Mouse (Mus musculus) layer of hippocampus, postnatal 14 days (tissue): ENCODE data around the gene Sh3bp4. TPM values are rescaled to one million over a fixed set of nuclear protein-coding genes. Genes with fewer than 3 reads are reported as not detected.

Source experiments
- DNase-seq, 2 experiments: peaks; one replicate each; pipeline ENCODE4 v3.0.0; 2021 to 2022; ENCODE audit warnings: low spot score in 2 of 2, mixed read lengths in 1 of 2
- total RNA-seq, 2 experiments: library from RNA; stranded (reverse); gene quantifications; 2 replicates each; pipeline ENCODE4 v1.2.3; 2021

Gene Sh3bp4
- total RNA-seq, 2 experiments from 2014 or later, result 40.1 to 42.1 TPM

DNA sequence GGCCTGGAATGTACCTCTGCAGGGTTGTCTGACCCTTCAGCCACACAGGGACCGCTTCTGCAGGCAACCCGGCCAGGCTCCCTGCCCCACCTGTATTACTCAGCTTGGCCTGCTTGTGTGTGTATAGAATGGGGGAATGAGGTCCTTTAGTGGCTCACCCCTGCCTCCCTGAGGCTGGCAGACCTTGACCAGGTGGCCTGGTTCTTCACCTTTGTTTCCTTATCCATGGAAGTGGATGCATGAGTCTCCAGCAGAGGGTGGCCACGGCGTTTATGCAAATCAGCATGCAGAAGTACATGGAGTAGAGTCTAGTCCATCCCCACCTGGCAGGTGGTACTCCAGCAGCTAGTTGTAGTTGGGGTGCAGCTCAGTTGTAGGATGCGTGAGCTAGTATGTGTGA is 48.6 kb downstream of the Sh3bp4 start:
- DNase-seq, result no peak

GRCm38 (mm10) chr1:89120290-89120689 is 50.1 kb downstream of the Sh3bp4 start:
- DNase-seq, result no peak

DNA sequence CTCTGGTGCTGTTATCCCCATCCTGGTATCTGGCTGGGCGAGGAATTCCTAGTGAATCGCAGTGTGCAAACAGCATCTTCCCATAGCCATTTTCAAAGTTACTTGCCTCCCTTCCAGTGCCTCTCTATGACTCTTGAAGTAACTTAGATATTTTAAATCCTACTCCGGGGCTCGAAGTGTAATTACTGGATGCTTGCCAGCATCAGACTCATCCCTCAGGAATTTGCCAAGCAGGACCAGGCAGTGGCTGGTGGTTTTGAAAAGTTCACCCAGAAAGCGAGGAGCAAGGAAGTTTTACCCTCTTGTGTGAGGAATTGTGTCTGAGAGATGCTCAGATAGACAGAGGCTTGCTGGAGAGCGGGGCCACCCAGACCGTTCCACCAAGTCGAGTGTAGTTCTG is 51.3 kb downstream of the Sh3bp4 start:
- DNase-seq, result no peak

DNA sequence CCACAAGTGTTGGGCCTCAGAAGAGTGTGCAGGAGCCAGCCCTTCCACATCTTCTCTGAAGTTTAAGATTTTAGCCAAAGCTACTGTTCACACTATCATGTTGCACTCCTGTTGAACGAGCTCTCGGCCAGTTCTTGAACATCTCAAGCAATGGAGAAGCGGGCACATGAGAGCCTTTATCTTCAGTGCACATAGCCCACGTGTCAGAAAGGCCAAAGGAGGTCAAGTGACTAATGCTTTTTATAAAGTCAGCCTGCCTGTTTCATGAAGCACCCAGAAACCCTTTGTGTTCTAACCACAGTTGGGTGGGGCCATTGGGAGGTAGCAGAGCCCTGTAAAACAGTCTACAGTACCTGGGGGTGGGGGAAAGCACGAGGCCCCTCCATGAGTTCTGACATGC is 52.2 kb downstream of the Sh3bp4 start:
- no peak for DNase-seq

DNA sequence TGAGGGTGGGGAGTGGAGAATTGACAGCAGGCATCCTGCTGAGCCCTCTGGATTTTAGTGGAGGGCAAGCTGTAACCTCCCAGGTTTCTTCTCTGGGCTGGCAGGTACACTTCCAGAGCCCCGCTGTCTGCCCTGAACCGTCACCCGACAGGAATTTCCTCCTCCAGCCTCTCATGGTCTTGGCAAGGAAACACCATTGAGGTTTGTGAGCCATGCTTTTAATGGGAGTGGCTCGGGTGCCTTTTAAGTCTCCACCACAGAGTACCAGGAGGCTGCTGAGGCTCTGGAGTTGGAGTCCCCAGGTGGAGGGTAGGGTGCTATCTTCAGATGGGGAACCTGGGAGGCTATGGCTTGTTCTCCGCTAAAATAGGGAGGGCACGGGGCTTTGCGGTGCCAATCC is 53.9 kb downstream of the Sh3bp4 start:
- DNase-seq, result no peak

- no peak for DNase-seq
These were observed 56.9 kb downstream of the Sh3bp4 start for GRCm38 (mm10) chr1:89127163-89127562.

GRCm38 (mm10) chr1:89130429-89130828 is 60.2 kb downstream of the Sh3bp4 start:
- DNase-seq, result peak in 1 of 2 experiments; percentile 31

DNA sequence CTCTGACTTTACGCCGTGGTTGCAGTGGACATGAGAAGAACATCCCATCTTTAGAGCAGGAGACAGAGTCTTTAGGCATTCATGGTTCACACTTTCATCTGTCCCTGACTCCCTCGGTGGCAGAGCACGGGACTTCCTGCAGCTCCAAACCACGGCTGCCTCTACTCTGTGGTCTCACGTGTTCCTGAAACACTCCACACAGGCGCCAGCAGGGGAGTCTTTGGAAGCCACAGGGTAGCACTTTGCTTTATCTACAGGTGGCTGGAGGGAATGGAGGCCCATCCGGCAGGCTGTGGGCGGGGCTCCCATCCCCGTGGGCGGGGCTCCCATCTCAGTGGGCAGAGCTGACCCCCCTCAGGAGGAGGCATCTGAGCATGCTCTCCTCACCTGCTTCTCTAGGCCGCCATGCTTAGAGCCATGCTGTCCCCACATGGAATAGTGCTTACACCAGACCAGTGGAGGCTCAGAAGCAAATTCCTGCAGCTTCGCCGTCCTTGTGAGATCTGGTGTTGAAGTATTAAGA is 60.9 kb downstream of the Sh3bp4 start:
- no peak for DNase-seq

GRCm38 (mm10) chr1:89131707-89132106 is 61.5 kb downstream of the Sh3bp4 start:
- peak; percentile 41 to 44 for DNase-seq

DNA sequence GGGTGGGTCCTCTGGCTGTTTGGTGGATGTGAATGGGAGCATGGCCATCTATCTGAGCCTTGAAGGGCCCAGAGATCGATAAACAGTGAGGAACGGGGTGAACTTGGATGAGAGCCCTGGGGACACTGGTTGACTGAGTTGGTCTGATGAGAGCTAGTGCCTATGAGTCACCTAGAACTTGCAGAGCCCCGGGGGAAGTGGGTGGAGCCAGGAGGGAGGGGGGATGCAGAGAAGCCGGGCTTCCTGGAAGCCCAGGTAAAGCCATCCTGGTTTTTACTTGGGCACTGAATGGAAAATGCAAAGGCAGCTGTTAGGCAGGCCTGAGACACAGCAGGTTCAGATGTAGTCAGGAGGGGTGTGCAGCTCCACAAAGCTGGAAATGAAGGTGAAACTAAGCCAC is 63.1 kb downstream of the Sh3bp4 start:
- no peak for DNase-seq

GRCm38 (mm10) chr1:89133717-89134116 is 63.5 kb downstream of the Sh3bp4 start:
- DNase-seq, result no peak

DNA sequence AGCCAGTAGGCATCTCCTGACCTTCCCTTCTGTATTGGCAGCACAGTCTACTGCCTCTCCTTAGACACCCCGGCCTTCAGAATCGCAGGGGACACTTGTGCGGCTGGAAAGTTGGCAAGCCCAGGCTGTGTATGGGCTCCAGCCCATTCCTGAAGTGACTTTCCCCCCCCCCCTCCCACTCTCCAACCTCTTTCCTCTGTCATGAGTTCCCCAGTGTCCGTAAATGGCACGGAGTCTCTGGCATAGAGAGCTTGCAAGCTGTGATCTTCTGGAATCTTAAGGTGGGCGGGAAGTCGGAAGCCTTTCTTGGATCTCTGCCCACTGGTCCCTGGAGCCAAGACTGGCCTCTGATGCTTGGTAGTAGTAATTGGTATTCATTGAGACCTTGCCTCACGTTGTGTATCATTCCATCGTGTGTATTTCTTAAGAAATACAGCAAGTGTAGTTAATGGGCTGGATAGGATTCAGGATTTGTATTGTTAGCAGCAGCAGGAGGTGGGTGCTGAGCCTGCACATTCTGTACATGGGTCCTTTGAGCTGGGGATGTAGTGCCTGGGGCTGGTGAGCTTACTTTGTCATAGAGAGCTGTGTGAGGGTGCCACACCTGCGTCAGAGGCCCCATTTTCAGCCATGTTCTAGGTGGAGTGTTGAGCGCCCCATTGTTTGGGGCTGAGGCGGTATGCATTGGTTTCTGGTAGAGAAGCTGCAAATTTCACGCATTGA is 66.0 kb downstream of the Sh3bp4 start:
- peak; percentile 52 to 62 for DNase-seq

GRCm38 (mm10) chr1:89137086-89137816 is 67.0 kb downstream of the Sh3bp4 start:
- DNase-seq, result peak in 1 of 2 experiments; percentile 66

- DNase-seq, result peak; percentile 34 to 70
These were observed 68.1 kb downstream of the Sh3bp4 start for GRCm38 (mm10) chr1:89138316-89138715.

DNA sequence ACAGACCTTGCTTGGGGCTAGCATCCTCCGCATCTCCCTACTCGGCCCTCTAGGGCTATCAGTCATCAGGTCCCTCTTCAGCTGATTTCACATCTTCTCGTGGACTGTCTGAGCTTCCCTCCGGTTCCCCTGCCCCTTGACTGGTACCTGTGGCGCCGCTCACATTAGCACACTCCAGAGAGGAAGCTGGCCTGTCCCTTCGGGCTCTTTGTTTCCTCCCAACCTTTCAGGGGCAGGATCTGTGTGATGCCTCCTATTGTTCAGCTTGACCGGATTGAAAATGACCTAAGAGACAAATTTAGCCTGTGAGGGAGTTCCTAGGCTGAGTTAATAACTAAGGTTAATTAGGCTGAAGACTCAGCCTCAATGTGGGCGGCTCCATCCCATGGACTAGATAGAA is 69.9 kb downstream of the Sh3bp4 start:
- DNase-seq, result no peak

GRCm38 (mm10) chr1:89151071-89151470 is 80.9 kb downstream of the Sh3bp4 start:
- DNase-seq, result no peak

GRCm38 (mm10) chr1:89152576-89152975 is 82.4 kb downstream of the Sh3bp4 start:
- DNase-seq, result no peak

GRCm38 (mm10) chr1:89153203-89153602 is 83.0 kb downstream of the Sh3bp4 start:
- DNase-seq, result no peak

DNA sequence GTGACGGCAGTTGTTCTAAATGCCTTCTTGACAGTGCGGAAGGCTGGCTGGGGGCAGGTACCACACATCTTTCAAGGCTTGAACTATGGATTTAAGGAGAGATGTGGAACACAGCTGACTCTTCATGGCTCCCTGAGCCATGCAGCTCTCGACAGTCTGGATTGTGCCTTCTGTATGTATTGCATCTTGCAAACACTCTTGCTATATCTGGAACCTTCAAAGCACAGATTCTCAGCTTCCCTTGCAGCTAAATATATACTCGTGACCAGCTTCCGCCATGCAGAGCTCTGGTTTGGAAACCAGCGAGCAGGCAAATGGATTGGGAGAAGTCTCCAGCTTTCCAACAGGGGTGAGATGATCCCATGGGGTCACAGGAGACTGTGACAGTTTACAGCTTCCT is 93.3 kb downstream of the Sh3bp4 start:
- no peak for DNase-seq

GRCm38 (mm10) chr1:89164281-89164680 is 94.1 kb downstream of the Sh3bp4 start:
- no peak for DNase-seq

DNA sequence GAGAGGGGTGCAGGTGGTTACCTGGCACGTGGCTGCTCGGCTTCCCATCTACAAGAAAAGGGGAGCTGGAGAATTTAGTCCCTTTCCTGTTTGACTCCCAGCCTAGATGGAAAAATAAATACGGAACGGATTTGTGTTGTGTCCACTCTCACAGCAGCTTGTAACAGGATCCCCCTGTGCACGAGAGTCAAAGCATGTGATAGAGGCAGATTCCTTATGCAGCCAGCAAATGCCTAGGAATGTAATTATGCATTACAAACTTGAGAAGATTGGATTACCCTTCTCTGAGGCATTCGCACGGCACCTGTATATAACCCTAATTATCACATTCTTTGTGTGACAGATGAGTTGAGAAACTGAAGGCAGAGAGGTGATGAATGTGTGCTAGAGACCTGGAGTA is 94.5 kb downstream of the Sh3bp4 start:
- DNase-seq, result no peak

GRCm38 (mm10) chr1:89166814-89167249 is 96.6 kb downstream of the Sh3bp4 start:
- DNase-seq, result no peak
